Mouse (Mus musculus): ENCODE results near the gene Ppfibp2. TPM values are rescaled to one million over a fixed set of nuclear protein-coding genes. Genes with fewer than 3 reads are reported as not detected.

Gene Ppfibp2
- 12.1 and 13.9 TPM in 2 replicates for polyA plus RNA-seq (2014; fragmentation: Nextera tagmentation; extraction: Ambion mirVana)

- WGBS: 0% methylated on average over 24 of the region's 24 CpGs
- H3K36me3 ChIP-seq (ENCODE audit: control insufficient read depth, insufficient read depth, low read length): no peaks in the 10 kb centered on the region
- peak within 1 kb of the TSS; percentile 85 for H3K4me2 ChIP-seq (replicated peaks; ENCODE audit: low read depth, low read length)
- H3K4me3 ChIP-seq (ENCODE audit: low read depth, low read length): peak within 1 kb of the TSS; percentile 47
- no peaks in the 10 kb centered on the region for H3K4me1 ChIP-seq (ENCODE audit: control insufficient read depth, insufficient read depth, low read length)
- no peaks in the 10 kb centered on the region for H3K9me3 ChIP-seq (ENCODE audit: control insufficient read depth, low read depth, low read length)
- H3K27me3 ChIP-seq (ENCODE audit: control insufficient read depth, insufficient read depth, low read length): no peaks in the 10 kb centered on the region
- ATAC-seq (ENCODE audit: insufficient number of reproducible peaks, insufficient read depth, low FRiP score, low read depth): peak; percentile 98
- 0 out of 2 replicates have a peak within 1 kb of the TSS, but pooled peaks have one; percentile 30 for H3K27ac ChIP-seq (ENCODE audit: low read length)
- H3K9ac ChIP-seq (replicated peaks; ENCODE audit: low read depth, low read length): 0 out of 2 replicates have a peak within 1 kb of the TSS, but pooled peaks have one; percentile 28
These were observed at the start of gene Ppfibp2 for GRCm38 (mm10) chr7:107594857-107595402. TSS of gene Ppfibp2 (plus strand) at chr7:107595207.

GRCm38 (mm10) chr7:107547872-107548271, 47.1 kb upstream of the Ppfibp2 start:
- Histone ChIP-seq H3K9me3 (ENCODE audit: control insufficient read depth, low read depth, low read length) (no peaks in the 10 kb centered on the region), H3K4me1 (ENCODE audit: control insufficient read depth, insufficient read depth, low read length) (no peaks in the 10 kb centered on the region), H3K4me2 (replicated peaks; ENCODE audit: low read depth, low read length) (no peak overlapping the region), H3K27me3 (ENCODE audit: control insufficient read depth, insufficient read depth, low read length) (no peaks in the 10 kb centered on the region), H3K27ac (ENCODE audit: low read length) (no peak overlapping the region), H3K4me3 (ENCODE audit: low read depth, low read length) (no peak overlapping the region), H3K36me3 (ENCODE audit: control insufficient read depth, insufficient read depth, low read length) (no peaks in the 10 kb centered on the region), H3K9ac (replicated peaks; ENCODE audit: low read depth, low read length) (no peak overlapping the region)
- ATAC-seq (ENCODE audit: insufficient number of reproducible peaks, insufficient read depth, low FRiP score, low read depth): no peak
- 85% methylated on average over 3 of the region's 3 CpGs for WGBS

DNA sequence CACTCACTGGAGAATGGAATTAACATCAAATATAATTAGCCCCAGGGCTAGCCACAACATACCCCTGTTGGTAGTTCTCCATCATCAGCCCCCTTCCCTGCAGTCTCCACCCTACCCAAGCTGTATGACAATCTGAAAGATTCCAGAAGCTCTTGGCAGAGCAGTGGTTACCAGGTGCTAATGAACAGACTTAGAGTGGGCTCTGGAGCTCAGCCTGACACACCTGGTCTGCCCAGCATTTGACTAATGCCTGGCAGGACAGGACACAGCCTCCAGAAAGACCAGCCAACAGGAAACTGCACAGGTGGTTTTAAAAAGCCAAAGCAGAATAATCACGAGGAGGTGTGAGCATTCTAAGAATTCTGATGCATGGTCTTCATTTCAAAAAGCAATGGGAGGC, 41.5 kb upstream of the Ppfibp2 start:
- H3K27me3 ChIP-seq (ENCODE audit: control insufficient read depth, insufficient read depth, low read length): no peaks in the 10 kb centered on the region
- no peak for ATAC-seq (ENCODE audit: insufficient number of reproducible peaks, insufficient read depth, low FRiP score, low read depth)
- H3K4me3 ChIP-seq (ENCODE audit: low read depth, low read length): no peak overlapping the region
- no peaks in the 10 kb centered on the region for H3K9me3 ChIP-seq (ENCODE audit: control insufficient read depth, low read depth, low read length)
- no peak overlapping the region for H3K27ac ChIP-seq (ENCODE audit: low read length)
- H3K9ac ChIP-seq (replicated peaks; ENCODE audit: low read depth, low read length): no peak overlapping the region
- no peaks in the 10 kb centered on the region for H3K4me1 ChIP-seq (ENCODE audit: control insufficient read depth, insufficient read depth, low read length)
- H3K4me2 ChIP-seq (replicated peaks; ENCODE audit: low read depth, low read length): no peak overlapping the region
- no peaks in the 10 kb centered on the region for H3K36me3 ChIP-seq (ENCODE audit: control insufficient read depth, insufficient read depth, low read length)
- WGBS: 37% methylated on average over 1 of the region's 1 CpGs

GRCm38 (mm10) chr7:107555906-107556305, 39.1 kb upstream of the Ppfibp2 start:
- Histone ChIP-seq H3K27me3 (ENCODE audit: control insufficient read depth, insufficient read depth, low read length) (no peaks in the 10 kb centered on the region), H3K9me3 (ENCODE audit: control insufficient read depth, low read depth, low read length) (no peaks in the 10 kb centered on the region), H3K4me2 (replicated peaks; ENCODE audit: low read depth, low read length) (no peak overlapping the region), H3K4me3 (ENCODE audit: low read depth, low read length) (no peak overlapping the region), H3K9ac (replicated peaks; ENCODE audit: low read depth, low read length) (no peak overlapping the region), H3K4me1 (ENCODE audit: control insufficient read depth, insufficient read depth, low read length) (no peaks in the 10 kb centered on the region), H3K36me3 (ENCODE audit: control insufficient read depth, insufficient read depth, low read length) (no peaks in the 10 kb centered on the region), H3K27ac (ENCODE audit: low read length) (no peak overlapping the region)
- WGBS: 88% methylated on average over 3 of the region's 3 CpGs
- ATAC-seq (ENCODE audit: insufficient number of reproducible peaks, insufficient read depth, low FRiP score, low read depth): no peak

DNA sequence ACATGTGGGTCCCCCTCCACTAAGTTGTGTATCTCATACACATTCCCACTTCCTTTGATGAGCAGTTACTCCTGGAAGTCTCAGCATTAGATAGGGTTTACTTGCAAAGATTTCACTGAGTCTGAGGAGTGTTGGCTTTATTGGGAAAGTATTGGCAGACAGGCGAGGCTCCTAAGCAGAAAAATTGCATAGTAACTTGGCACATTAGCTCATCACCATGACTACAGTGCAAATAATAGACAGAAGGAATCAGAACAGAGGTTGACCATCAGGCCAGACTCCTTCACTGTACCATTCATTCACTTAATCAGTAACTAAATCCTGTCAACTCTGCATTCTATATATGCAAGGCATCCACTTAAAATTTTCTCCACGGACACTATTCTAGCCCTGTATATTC, 34.3 kb upstream of the Ppfibp2 start:
- Histone ChIP-seq H3K27me3 (ENCODE audit: control insufficient read depth, insufficient read depth, low read length) (no peaks in the 10 kb centered on the region), H3K36me3 (ENCODE audit: control insufficient read depth, insufficient read depth, low read length) (no peaks in the 10 kb centered on the region), H3K9me3 (ENCODE audit: control insufficient read depth, low read depth, low read length) (no peaks in the 10 kb centered on the region), H3K4me2 (replicated peaks; ENCODE audit: low read depth, low read length) (no peak overlapping the region), H3K9ac (replicated peaks; ENCODE audit: low read depth, low read length) (no peak overlapping the region), H3K4me1 (ENCODE audit: control insufficient read depth, insufficient read depth, low read length) (no peaks in the 10 kb centered on the region), H3K27ac (ENCODE audit: low read length) (no peak overlapping the region), H3K4me3 (ENCODE audit: low read depth, low read length) (no peak overlapping the region)
- WGBS: 56% methylated on average over 2 of the region's 2 CpGs
- ATAC-seq (ENCODE audit: insufficient number of reproducible peaks, insufficient read depth, low FRiP score, low read depth): no peak

- 65% methylated on average over 3 of the region's 3 CpGs for WGBS
- Histone ChIP-seq H3K9me3 (ENCODE audit: control insufficient read depth, low read depth, low read length) (no peaks in the 10 kb centered on the region), H3K9ac (replicated peaks; ENCODE audit: low read depth, low read length) (no peak overlapping the region), H3K4me1 (ENCODE audit: control insufficient read depth, insufficient read depth, low read length) (peaks cover 3% of the 10 kb centered on the region; the same call in 1 of the 2 replicates), H3K27ac (ENCODE audit: low read length) (no peak overlapping the region), H3K27me3 (ENCODE audit: control insufficient read depth, insufficient read depth, low read length) (no peaks in the 10 kb centered on the region), H3K4me3 (ENCODE audit: low read depth, low read length) (no peak overlapping the region), H3K4me2 (replicated peaks; ENCODE audit: low read depth, low read length) (no peak overlapping the region), H3K36me3 (ENCODE audit: control insufficient read depth, insufficient read depth, low read length) (no peaks in the 10 kb centered on the region)
- ATAC-seq (ENCODE audit: insufficient number of reproducible peaks, insufficient read depth, low FRiP score, low read depth): no peak
These were observed 33.4 kb upstream of the Ppfibp2 start for GRCm38 (mm10) chr7:107561584-107561983.

DNA sequence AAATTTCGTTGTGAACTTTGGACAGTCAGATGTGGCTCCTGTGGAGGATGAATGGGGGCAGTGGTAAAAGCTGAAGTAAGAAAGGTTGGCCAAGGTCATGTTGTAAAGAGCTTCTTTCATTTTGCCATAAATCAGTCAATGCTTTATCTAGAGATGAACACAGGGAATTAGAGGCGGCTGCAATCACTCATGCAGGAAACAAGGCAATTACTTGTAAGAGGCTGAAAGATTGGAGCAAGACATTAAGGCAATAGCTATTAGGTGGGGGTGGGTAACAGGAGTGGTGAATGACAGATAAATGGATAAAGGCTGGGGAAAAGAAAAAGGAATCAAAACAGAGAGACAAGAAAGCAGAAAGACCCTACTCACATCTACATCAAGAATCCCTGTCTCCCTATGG, 31.3 kb upstream of the Ppfibp2 start:
- Histone ChIP-seq H3K4me2 (replicated peaks; ENCODE audit: low read depth, low read length) (no peak overlapping the region), H3K4me1 (ENCODE audit: control insufficient read depth, insufficient read depth, low read length) (peaks cover 5% of the 10 kb centered on the region; the same call in 1 of the 2 replicates), H3K27me3 (ENCODE audit: control insufficient read depth, insufficient read depth, low read length) (no peaks in the 10 kb centered on the region), H3K36me3 (ENCODE audit: control insufficient read depth, insufficient read depth, low read length) (no peaks in the 10 kb centered on the region), H3K4me3 (ENCODE audit: low read depth, low read length) (no peak overlapping the region), H3K9me3 (ENCODE audit: control insufficient read depth, low read depth, low read length) (no peaks in the 10 kb centered on the region), H3K9ac (replicated peaks; ENCODE audit: low read depth, low read length) (no peak overlapping the region), H3K27ac (ENCODE audit: low read length) (no peak overlapping the region)
- WGBS: 36% methylated on average over 2 of the region's 2 CpGs
- ATAC-seq (ENCODE audit: insufficient number of reproducible peaks, insufficient read depth, low FRiP score, low read depth): no peak

- peak within 1 kb of the TSS; percentile 47 for H3K4me2 ChIP-seq (replicated peaks; ENCODE audit: low read depth, low read length)
- peak; percentile 93 for ATAC-seq (ENCODE audit: insufficient number of reproducible peaks, insufficient read depth, low FRiP score, low read depth)
- peak within 1 kb of the TSS; percentile 35 for H3K4me3 ChIP-seq (ENCODE audit: low read depth, low read length)
- peaks cover 5% of the 10 kb centered on the region; the same call in 1 of the 2 replicates for H3K4me1 ChIP-seq (ENCODE audit: control insufficient read depth, insufficient read depth, low read length)
- 0 out of 2 replicates have a peak, but pooled peaks cover 3% of the 10 kb centered on the region for H3K36me3 ChIP-seq (ENCODE audit: control insufficient read depth, insufficient read depth, low read length)
- peak within 1 kb of the TSS; percentile 25; the same call in 1 of the 2 replicates for H3K9ac ChIP-seq (replicated peaks; ENCODE audit: low read depth, low read length)
- H3K9me3 ChIP-seq (ENCODE audit: control insufficient read depth, low read depth, low read length): no peaks in the 10 kb centered on the region
- peak within 1 kb of the TSS; percentile 90 for H3K27ac ChIP-seq (ENCODE audit: low read length)
- 18% methylated on average over 7 of the region's 7 CpGs for WGBS
- H3K27me3 ChIP-seq (ENCODE audit: control insufficient read depth, insufficient read depth, low read length): no peaks in the 10 kb centered on the region
These were observed 27.7 kb upstream of the Ppfibp2 start, which contains the start of gene Olfml1 for GRCm38 (mm10) chr7:107567261-107567671. TSS of gene Olfml1 (plus strand) at chr7:107567446.

Measured in stomach, embryonic 14.5 days (tissue).